Mouse (Mus musculus) CH12.LX (cell line): ENCODE measurements around the gene Tnfrsf1a. TPM values are rescaled to one million over a fixed set of nuclear protein-coding genes. Genes with fewer than 3 reads are reported as not detected.

ENCODE experiments used
- DNase-seq: peaks from one replicate; pipeline ENCODE4 v3.0.0-alpha.2; 2013; ENCODE audit errors: extremely low read depth
- H3K27ac ChIP-seq: 2 replicates; pipeline ENCODE4 v1.5.1; 2012; ENCODE audit warnings: low read depth, mild to moderate bottlenecking, control low read depth, moderate library complexity; ENCODE audit not compliant: insufficient read depth
- H3K27me3 ChIP-seq: replicated peaks from 2 replicates; pipeline ENCODE3; 2012; ENCODE audit warnings: inconsistent platforms
- H3K36me3 ChIP-seq, 2 experiments: replicated peaks in 1 of 2; 2 replicates each; pipeline versions ENCODE3 to v1.6.1; 2012; ENCODE audit warnings: inconsistent platforms in 1 of 2, low read length in 1 of 2, mild to moderate bottlenecking in 1 of 2, mixed read lengths in 1 of 2, moderate library complexity in 1 of 2; ENCODE audit not compliant: control insufficient read depth in 1 of 2, insufficient read depth in 1 of 2
- H3K4me1 ChIP-seq, 2 experiments: 2 replicates each; pipeline ENCODE4 v1.6.1; 2012; ENCODE audit warnings: inconsistent platforms in 1 of 2, moderate library complexity in 1 of 2; ENCODE audit not compliant: insufficient read depth in 2 of 2, control insufficient read depth in 1 of 2
- H3K4me2 ChIP-seq: 2 replicates; pipeline ENCODE4 v1.6.1; 2012; ENCODE audit warnings: low read depth, mild to moderate bottlenecking, control low read depth; ENCODE audit not compliant: poor library complexity, insufficient read depth, severe bottlenecking
- H3K4me3 ChIP-seq, 3 experiments: fragments of 150-350 bp in 1 of 3; sonication (generic) in 1 of 3; replicated peaks in 1 of 3; 2 replicates each; pipeline versions ENCODE3 to v1.5.1; 2011 to 2012; ENCODE audit warnings: low read depth in 2 of 3, low read length in 2 of 3, mild to moderate bottlenecking in 2 of 3, moderate library complexity in 2 of 3, control low read depth in 1 of 3, improper control_type of control experiment in 1 of 3, inconsistent platforms in 1 of 3, mixed read lengths in 1 of 3; ENCODE audit not compliant: poor library complexity in 1 of 3
- H3K79me2 ChIP-seq: replicated peaks from 2 replicates; pipeline ENCODE4 v1.6.1; 2012; ENCODE audit warnings: mild to moderate bottlenecking, moderate library complexity; ENCODE audit not compliant: control insufficient read depth, poor library complexity, insufficient read depth, severe bottlenecking; ENCODE audit errors: extremely low read depth
- H3K9ac ChIP-seq: 2 replicates; pipeline ENCODE4 v1.6.1; 2012; ENCODE audit warnings: low read depth, mild to moderate bottlenecking, control low read depth, moderate library complexity; ENCODE audit not compliant: insufficient read depth
- H3K9me3 ChIP-seq: replicated peaks from 2 replicates; pipeline ENCODE3; 2012; ENCODE audit warnings: low read length, inconsistent platforms, mixed read lengths
- EP300 ChIP-seq: IDR thresholded peaks from 2 replicates; pipeline ENCODE4 v1.6.1; 2011; ENCODE audit warnings: low read length, improper control_type of control experiment
- HCFC1 ChIP-seq: IDR thresholded peaks from 2 replicates; pipeline ENCODE4 v1.6.1; 2012; ENCODE audit warnings: low read depth, mild to moderate bottlenecking, inconsistent platforms, low read length, improper control_type of control experiment
- IRF4 ChIP-seq: IDR thresholded peaks from 2 replicates; pipeline ENCODE4 v1.6.1; 2014; ENCODE audit warnings: low read depth, mild to moderate bottlenecking, inconsistent platforms, low read length, improper control_type of control experiment
- JUN ChIP-seq: IDR thresholded peaks from 2 replicates; pipeline ENCODE4 v1.6.1; 2011; ENCODE audit warnings: low read depth, mild to moderate bottlenecking, low read length, improper control_type of control experiment, moderate library complexity; ENCODE audit not compliant: insufficient read depth
- JUND ChIP-seq: conservative IDR thresholded peaks from 2 replicates; pipeline ENCODE4 v1.6.1; 2011; ENCODE audit warnings: low read depth, low read length, improper control_type of control experiment
- MAFK ChIP-seq: IDR thresholded peaks from 2 replicates; pipeline ENCODE4 v1.6.1; 2011; ENCODE audit warnings: low read length, improper control_type of control experiment; ENCODE audit not compliant: insufficient replicate concordance
- MAZ ChIP-seq: IDR thresholded peaks from 2 replicates; pipeline ENCODE4 v1.6.1; 2012; ENCODE audit warnings: low read depth, mild to moderate bottlenecking, inconsistent platforms, low read length, improper control_type of control experiment, moderate library complexity
- MXI1 ChIP-seq: IDR thresholded peaks from 2 replicates; pipeline ENCODE4 v1.6.1; 2011; ENCODE audit warnings: mild to moderate bottlenecking, low read depth, low read length, improper control_type of control experiment
- MYC ChIP-seq: IDR thresholded peaks from 2 replicates; pipeline ENCODE4 v1.6.1; 2011; ENCODE audit warnings: low read depth, mild to moderate bottlenecking, improper control_type of control experiment, low read length
- NELFE ChIP-seq: IDR thresholded peaks from 2 replicates; pipeline ENCODE4 v1.6.1; 2011; ENCODE audit warnings: low read depth, low read length, improper control_type of control experiment
- PAX5 ChIP-seq: IDR thresholded peaks from 2 replicates; pipeline ENCODE4 v1.6.1; 2012; ENCODE audit warnings: low read length, inconsistent platforms, mixed read lengths
- POLR2A ChIP-seq: IDR thresholded peaks from 2 replicates; pipeline ENCODE4 v1.6.1; 2011; ENCODE audit warnings: low read depth, mild to moderate bottlenecking, improper control_type of control experiment, low read length
- POLR2AphosphoS2 ChIP-seq: IDR thresholded peaks from 2 replicates; pipeline ENCODE4 v1.6.1; 2011; ENCODE audit warnings: low read depth, low read length, improper control_type of control experiment
- RCOR1 ChIP-seq: conservative IDR thresholded peaks from 2 replicates; pipeline ENCODE4 v1.6.1; 2012; ENCODE audit warnings: low read depth, mild to moderate bottlenecking, inconsistent platforms, low read length, improper control_type of control experiment
- USF1 ChIP-seq: IDR thresholded peaks from 2 replicates; pipeline ENCODE4 v1.6.1; 2014; ENCODE audit warnings: low read depth, mild to moderate bottlenecking, inconsistent platforms, low read length, improper control_type of control experiment
- USF2 ChIP-seq: conservative IDR thresholded peaks from 2 replicates; pipeline ENCODE4 v1.6.1; 2011; ENCODE audit warnings: low read depth, low read length, improper control_type of control experiment
- ZC3H11A ChIP-seq: IDR thresholded peaks from 2 replicates; pipeline ENCODE4 v1.6.1; 2012; ENCODE audit warnings: low read depth, mild to moderate bottlenecking, inconsistent platforms, low read length, improper control_type of control experiment
- ZMIZ1 ChIP-seq: IDR thresholded peaks from 2 replicates; pipeline ENCODE4 v1.6.1; 2012; ENCODE audit warnings: low read depth, mild to moderate bottlenecking, inconsistent platforms, low read length, improper control_type of control experiment
- ZNF384 ChIP-seq: IDR thresholded peaks from 2 replicates; pipeline ENCODE4 v1.6.1; 2012; ENCODE audit warnings: low read depth, low read length, improper control_type of control experiment, inconsistent platforms
- dilution Hi-C: fragments of 300-500 bp; cut with MboI; formaldehyde crosslinking; loops from 2 replicates; pipeline ENCODE4 v1.14.3; 2020; ENCODE audit warnings: low sequenced_read_pairs; ENCODE audit not compliant: extremely low pct_unique_long_range_greater_than_20kb, extremely low pct_ligation_motif_present
- in situ Hi-C: fragments of 300-500 bp; cut with MboI; formaldehyde crosslinking; loops from 3 replicates; pipeline ENCODE4 v1.14.3; 2019; ENCODE audit warnings: low sequenced_read_pairs, low pct_ligation_motif_present, low pct_unique_long_range_greater_than_20kb, mixed read lengths
- polyA plus RNA-seq: library from polyadenylated mRNA; unstranded; fragments of >175 nt; gene quantifications from 2 replicates; pipeline ENCODE4 v1.2.1, GENCODE M21; 2012; ENCODE audit warnings: low read depth; ENCODE audit not compliant: insufficient read length
- total RNA-seq, 2 experiments: library from RNA; depleted of rRNA; stranded (reverse); fragments of 300-350 nt in 1 of 2; fragments of >200 nt in 1 of 2; gene quantifications; 2 replicates each; pipeline ENCODE4 v1.2.3; 2012 to 2014

Gene Tnfrsf1a
- total and polyA plus RNA-seq, 3 experiments: 0.13 TPM; not detected in 2

GRCm38 (mm10) chr6:125410995-125411547, 61.9 kb downstream of the Tnfrsf1a start:
- H3K79me2 ChIP-seq: no peaks in the 10 kb centered on the region
- no peak for DNase-seq
- peaks cover 7% of the 10 kb centered on the region for H3K9me3 ChIP-seq
- no peak for TF ChIP-seq EP300
- TF ChIP-seq IRF4: no peak
- no peak for TF ChIP-seq ZC3H11A
- TF ChIP-seq POLR2A: no peak
- TF ChIP-seq POLR2AphosphoS2: no peak
- TF ChIP-seq ZMIZ1: no peak
- no peak for TF ChIP-seq MYC
- no peak for TF ChIP-seq NELFE
- TF ChIP-seq USF2: no peak
- no peak for TF ChIP-seq RCOR1
- TF ChIP-seq PAX5: no peak
- no peak for TF ChIP-seq USF1
- no peak for TF ChIP-seq MXI1
- no peak for TF ChIP-seq HCFC1
- no peak for TF ChIP-seq MAZ
- H3K27ac ChIP-seq: no peak overlapping the region
- H3K4me3 ChIP-seq: no peak overlapping the region
- H3K4me2 ChIP-seq: no peak overlapping the region
- no peaks in the 10 kb centered on the region for H3K36me3 ChIP-seq
- peaks cover 85% of the 10 kb centered on the region for H3K27me3 ChIP-seq
- no peak overlapping the region for H3K9ac ChIP-seq
- H3K4me1 ChIP-seq: no peaks in the 10 kb centered on the region
- dilution Hi-C loops (no loop called here), in situ Hi-C loops (no loop called here)

GRCm38 (mm10) chr6:125411661-125412060, 62.5 kb downstream of the Tnfrsf1a start:
- no peak overlapping the region for H3K27ac ChIP-seq
- H3K27me3 ChIP-seq: peaks cover 79% of the 10 kb centered on the region
- H3K4me2 ChIP-seq: no peak overlapping the region
- no peak overlapping the region for H3K9ac ChIP-seq
- in situ Hi-C loops: no loop called here
- no peak for TF ChIP-seq HCFC1
- TF ChIP-seq MYC: no peak
- TF ChIP-seq JUN: no peak
- no peak for TF ChIP-seq USF1
- no peak for TF ChIP-seq ZNF384
- no peak for TF ChIP-seq EP300
- no peak for TF ChIP-seq JUND
- no peak for TF ChIP-seq MAFK
- no peak overlapping the region for H3K4me3 ChIP-seq
- H3K9me3 ChIP-seq: peaks cover 7% of the 10 kb centered on the region
- dilution Hi-C loops: no loop called here
- H3K36me3 ChIP-seq: no peaks in the 10 kb centered on the region
- no peak for DNase-seq
- H3K79me2 ChIP-seq: no peaks in the 10 kb centered on the region
- H3K4me1 ChIP-seq: no peaks in the 10 kb centered on the region

Other genes with a start within 250 kb of the Tnfrsf1a start
- gene Nop2, start 217.5 kb upstream of the Tnfrsf1a start, total RNA-seq (2012; rRNA removed): 128 and 188 TPM in 2 replicates
- 154 TPM in 2 replicates for gene Nop2, start 217.5 kb upstream of the Tnfrsf1a start, total RNA-seq (2014; rRNA removed)
- 175 and 179 TPM in 2 replicates for gene Nop2, start 217.5 kb upstream of the Tnfrsf1a start, polyA plus RNA-seq
- 6.7 and 7.6 TPM in 2 replicates for gene Iffo1, start 204.1 kb upstream of the Tnfrsf1a start, total RNA-seq (2012; rRNA removed)
- gene Iffo1, start 204.1 kb upstream of the Tnfrsf1a start, total RNA-seq (2014; rRNA removed): 3.3 and 4.0 TPM in 2 replicates
- gene Iffo1, start 204.1 kb upstream of the Tnfrsf1a start, polyA plus RNA-seq: 7.0 and 8.2 TPM in 2 replicates
- gene Gapdh, start 182.9 kb upstream of the Tnfrsf1a start, total RNA-seq (2012; rRNA removed): 2,085 and 2,925 TPM in 2 replicates
- 1,576 and 2,268 TPM in 2 replicates for gene Gapdh, start 182.9 kb upstream of the Tnfrsf1a start, total RNA-seq (2014; rRNA removed)
- gene Gapdh, start 182.9 kb upstream of the Tnfrsf1a start, polyA plus RNA-seq: 2,269 and 2,654 TPM in 2 replicates
- gene Ncapd2, start 157.7 kb upstream of the Tnfrsf1a start, total RNA-seq (2012; rRNA removed): 140 and 147 TPM in 2 replicates
- 78.3 and 79.6 TPM in 2 replicates for gene Ncapd2, start 157.7 kb upstream of the Tnfrsf1a start, total RNA-seq (2014; rRNA removed)
- 263 and 301 TPM in 2 replicates for gene Ncapd2, start 157.7 kb upstream of the Tnfrsf1a start, polyA plus RNA-seq
- 120 and 153 TPM in 2 replicates for gene Mrpl51, start 157.6 kb upstream of the Tnfrsf1a start, total RNA-seq (2012; rRNA removed)
- 152 and 184 TPM in 2 replicates for gene Mrpl51, start 157.6 kb upstream of the Tnfrsf1a start, total RNA-seq (2014; rRNA removed)
- 161 and 171 TPM in 2 replicates for gene Mrpl51, start 157.6 kb upstream of the Tnfrsf1a start, polyA plus RNA-seq
- gene Vamp1, start 133.8 kb upstream of the Tnfrsf1a start, total RNA-seq (2012; rRNA removed): 2.3 and 3.1 TPM in 2 replicates
- gene Vamp1, start 133.8 kb upstream of the Tnfrsf1a start, total RNA-seq (2014; rRNA removed): 1.9 and 2.4 TPM in 2 replicates
- gene Vamp1, start 133.8 kb upstream of the Tnfrsf1a start, polyA plus RNA-seq: 3.7 and 4.6 TPM in 2 replicates
- 16.9 and 17.7 TPM in 2 replicates for gene Tapbpl, start 117.5 kb upstream of the Tnfrsf1a start, total RNA-seq (2012; rRNA removed)
- gene Tapbpl, start 117.5 kb upstream of the Tnfrsf1a start, total RNA-seq (2014; rRNA removed): 13.7 and 16.7 TPM in 2 replicates
- 19.4 and 20.9 TPM in 2 replicates for gene Tapbpl, start 117.5 kb upstream of the Tnfrsf1a start, polyA plus RNA-seq
- not detected in 2 replicates for gene Cd27, start 112.4 kb upstream of the Tnfrsf1a start, total RNA-seq (2012; rRNA removed)
- gene Cd27, start 112.4 kb upstream of the Tnfrsf1a start, total RNA-seq (2014; rRNA removed): not detected in 2 replicates
- 0.54 TPM in 1 of 2 replicates, not detected in the other for gene Cd27, start 112.4 kb upstream of the Tnfrsf1a start, polyA plus RNA-seq
- not detected in 2 replicates for gene Tuba3a, start 63.3 kb upstream of the Tnfrsf1a start, total RNA-seq (2012; rRNA removed)
- not detected in 2 replicates for gene Tuba3a, start 63.3 kb upstream of the Tnfrsf1a start, total RNA-seq (2014; rRNA removed)
- not detected in 2 replicates for gene Tuba3a, start 63.3 kb upstream of the Tnfrsf1a start, polyA plus RNA-seq
- gene Ltbr, start 35.5 kb upstream of the Tnfrsf1a start, total RNA-seq (2012; rRNA removed): not detected in 2 replicates
- gene Ltbr, start 35.5 kb upstream of the Tnfrsf1a start, total RNA-seq (2014; rRNA removed): not detected in 2 replicates
- gene Ltbr, start 35.5 kb upstream of the Tnfrsf1a start, polyA plus RNA-seq: not detected in 2 replicates
- gene Scnn1a, start 28.7 kb upstream of the Tnfrsf1a start, total RNA-seq (2012; rRNA removed): not detected in 2 replicates
- gene Scnn1a, start 28.7 kb upstream of the Tnfrsf1a start, total RNA-seq (2014; rRNA removed): not detected in 2 replicates
- gene Scnn1a, start 28.7 kb upstream of the Tnfrsf1a start, polyA plus RNA-seq: not detected in 2 replicates
- not detected in 2 replicates for gene Plekhg6, start 31.4 kb downstream of the Tnfrsf1a start, total RNA-seq (2012; rRNA removed)
- gene Plekhg6, start 31.4 kb downstream of the Tnfrsf1a start, total RNA-seq (2014; rRNA removed): not detected in 2 replicates
- not detected in 2 replicates for gene Plekhg6, start 31.4 kb downstream of the Tnfrsf1a start, polyA plus RNA-seq
- 20.9 and 21.6 TPM in 2 replicates for gene Cd9, start 145.4 kb downstream of the Tnfrsf1a start, total RNA-seq (2012; rRNA removed)
- gene Cd9, start 145.4 kb downstream of the Tnfrsf1a start, total RNA-seq (2014; rRNA removed): 12.1 and 12.3 TPM in 2 replicates
- gene Cd9, start 145.4 kb downstream of the Tnfrsf1a start, polyA plus RNA-seq: 24.4 and 27.5 TPM in 2 replicates
- not detected in 2 replicates for gene Vwf, start 197.4 kb downstream of the Tnfrsf1a start, total RNA-seq (2012; rRNA removed)
- gene Vwf, start 197.4 kb downstream of the Tnfrsf1a start, total RNA-seq (2014; rRNA removed): not detected in 2 replicates
- not detected in 2 replicates for gene Vwf, start 197.4 kb downstream of the Tnfrsf1a start, polyA plus RNA-seq